Comparison of ENCODE assay signal across 28 mouse cellular contexts in the genomic region with DNA sequence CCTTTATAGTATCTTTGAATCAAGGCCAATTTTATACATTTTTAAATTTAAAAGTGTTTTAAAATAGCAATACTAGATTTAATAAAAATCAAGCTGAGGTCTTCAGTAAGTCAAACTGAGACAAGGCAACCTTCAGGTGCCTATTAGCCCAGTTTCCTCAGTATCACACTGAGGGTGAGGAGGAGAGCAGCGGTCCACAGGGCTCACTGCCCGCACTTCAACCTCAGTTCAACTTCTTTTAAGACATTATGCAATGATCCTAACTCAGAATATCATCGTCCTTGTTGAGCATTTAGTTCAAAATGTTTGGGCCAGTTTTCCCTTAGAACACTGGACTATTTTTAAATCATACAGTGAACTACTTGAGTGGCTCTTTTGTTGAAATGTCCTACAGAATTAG.
DNase-seq lines count a peak whose midpoint lies in the region; ATAC-seq and TF ChIP-seq lines count a peak whose summit lies in the region.
"Had no signal": no experiment of that assay in that cellular context is flagged by ENCODE, and none has a peak within 500 bp of the region (broad histone marks: within the 10 kb centered on the region; RNA-seq: fewer than 3 reads in every experiment).

No protein-coding gene starts in this region.

- no peak overlapping the region for H3K4me2 ChIP-seq in kidney, embryonic 15.5 days
- H3K4me2 ChIP-seq in kidney, embryonic 16.5 days (replicated peaks; ENCODE audit: low read depth, low read length): no peak overlapping the region
- H3K4me2 ChIP-seq: embryonic facial prominence, embryonic 12.5 days; embryonic facial prominence, embryonic 15.5 days; heart, embryonic 13.5 days; hindbrain, embryonic 14.5 days had no signal

- intact Hi-C loops in gastrocnemius, adult 2 months (cut with DNase I): no loop called here

- no peaks in the 10 kb centered on the region for H3K27me3 ChIP-seq in kidney, adult 2 months (replicated peaks; ENCODE audit: control insufficient read depth, insufficient read depth, low read length)
- H3K27me3 ChIP-seq in kidney, embryonic 15.5 days: no peaks in the 10 kb centered on the region
- no peaks in the 10 kb centered on the region for H3K27me3 ChIP-seq in kidney, embryonic 16.5 days (ENCODE audit: insufficient read depth, low read length)
- H3K27me3 ChIP-seq: CH12.LX; embryonic facial prominence, embryonic 12.5 days; embryonic facial prominence, embryonic 15.5 days; heart, embryonic 13.5 days had no signal

- DNase-seq in gastrocnemius, adult 2 months: no peak
- no peak for DNase-seq in gastrocnemius, postnatal 10 days
- DNase-seq in kidney, adult 2 months: peak; percentile 44
- DNase-seq in kidney, postnatal 25 days: peak; percentile 24 to 66
- DNase-seq in right cerebral cortex, adult 2 months (ENCODE audit: low spot score in 2 of 2): no peak
- DNase-seq: adrenal gland, adult 2 months; adrenal gland, postnatal 25 days; B cell, adult 2 months; cerebellum, adult 11 months; cerebellum, adult 2 months; cerebellum, adult 9-11 months; cerebellum, postnatal 25 days; forebrain, postnatal 0 days; gastrocnemius, postnatal 36 days; heart, adult 2 months; heart, postnatal 14 days; heart, postnatal 4 days had no signal

- peak overlapping the region; percentile 13; the same call in 1 of the 2 replicates for H3K27ac ChIP-seq in gastrocnemius, adult 2 months
- no peak overlapping the region for H3K27ac ChIP-seq in kidney, adult 2 months (ENCODE audit: insufficient read depth, low read depth, low read length)
- H3K27ac ChIP-seq in kidney, embryonic 15.5 days: no peak overlapping the region
- H3K27ac ChIP-seq in kidney, embryonic 16.5 days (ENCODE audit: low read length): no peak overlapping the region
- H3K27ac ChIP-seq: embryonic facial prominence, embryonic 12.5 days; embryonic facial prominence, embryonic 15.5 days; heart, adult 2 months; heart, embryonic 10.5 days; heart, embryonic 13.5 days; hindbrain, embryonic 14.5 days; hindbrain, postnatal 0 days had no signal

- no peak for ATAC-seq in kidney, embryonic 15.5 days (replicated peaks; ENCODE audit: low FRiP score)
- ATAC-seq in kidney, embryonic 16.5 days (ENCODE audit: low FRiP score, low TSS enrichment): no peak
- ATAC-seq: forebrain, embryonic 14.5 days; forebrain, postnatal 0 days; hindbrain, postnatal 0 days had no signal

- H3K4me3 ChIP-seq in gastrocnemius, adult 2 months: no peak overlapping the region
- H3K4me3 ChIP-seq in kidney, adult 2 months (ENCODE audit: insufficient read depth, low read depth, low read length): no peak overlapping the region
- no peak overlapping the region for H3K4me3 ChIP-seq in kidney, embryonic 15.5 days (replicated peaks)
- H3K4me3 ChIP-seq in kidney, embryonic 16.5 days (ENCODE audit: low read length): no peak overlapping the region
- H3K4me3 ChIP-seq: embryonic facial prominence, embryonic 12.5 days; embryonic facial prominence, embryonic 15.5 days; heart, adult 2 months; heart, embryonic 10.5 days; heart, embryonic 13.5 days had no signal

- H3K4me1 ChIP-seq in kidney, adult 2 months (ENCODE audit: control insufficient read depth, insufficient read depth, low read length): peaks cover 9% of the 10 kb centered on the region; the same call in 1 of the 2 replicates
- 0 out of 2 replicates have a peak, but pooled peaks cover 3% of the 10 kb centered on the region for H3K4me1 ChIP-seq in kidney, embryonic 15.5 days
- H3K4me1 ChIP-seq in kidney, embryonic 16.5 days (ENCODE audit: insufficient read depth, low read length): no peaks in the 10 kb centered on the region
- H3K4me1 ChIP-seq: embryonic facial prominence, embryonic 12.5 days; embryonic facial prominence, embryonic 15.5 days had no signal

- no peak overlapping the region for H3K9ac ChIP-seq in kidney, embryonic 15.5 days
- no peak overlapping the region for H3K9ac ChIP-seq in kidney, embryonic 16.5 days (replicated peaks; ENCODE audit: low read length)
- H3K9ac ChIP-seq: embryonic facial prominence, embryonic 12.5 days; embryonic facial prominence, embryonic 15.5 days; forebrain, postnatal 0 days; heart, embryonic 13.5 days; hindbrain, embryonic 14.5 days had no signal

- H3K36me3 ChIP-seq in kidney, adult 2 months (ENCODE audit: control insufficient read depth, insufficient read depth, low read length): peaks cover 2% of the 10 kb centered on the region; the same call in 1 of the 2 replicates
- H3K36me3 ChIP-seq in kidney, embryonic 15.5 days: peaks cover 10% of the 10 kb centered on the region
- H3K36me3 ChIP-seq in kidney, embryonic 16.5 days (ENCODE audit: insufficient read depth, low read length): peaks cover 9% of the 10 kb centered on the region

- 78% methylated on average over 3 of the region's 3 CpGs for WGBS in kidney, adult 2 months
- WGBS in kidney, embryonic 15.5 days: 89% methylated on average over 3 of the region's 3 CpGs
- 93% methylated on average over 3 of the region's 3 CpGs for WGBS in kidney, embryonic 16.5 days

- TF ChIP-seq POLR2A in kidney, adult 2 months (IDR thresholded peaks at IDR 0.05; ENCODE audit: low read depth, low read length): no peak

- no peaks in the 10 kb centered on the region for H3K9me3 ChIP-seq in kidney, embryonic 15.5 days (replicated peaks)
- H3K9me3 ChIP-seq in kidney, embryonic 16.5 days (ENCODE audit: low read length): peaks cover 6% of the 10 kb centered on the region
- H3K9me3 ChIP-seq: embryonic facial prominence, embryonic 12.5 days; embryonic facial prominence, embryonic 15.5 days; G1E; heart, embryonic 10.5 days; heart, embryonic 13.5 days had no signal

- no peak for TF ChIP-seq CTCF in gastrocnemius, adult 2 months (IDR thresholded peaks at IDR 0.05)
- TF ChIP-seq CTCF in kidney, adult 2 months (conservative IDR thresholded peaks at IDR 0.05; ENCODE audit: insufficient read depth, insufficient read length, low read depth, low read length): no peak

Comparison
In these comparisons a context has a peak if more than half of its experiments do, and no peak if none do; other contexts are left out.
1. DNase-seq: peak in kidney, adult 2 months (single experiment) and kidney, postnatal 25 days (2 of 2); none in gastrocnemius, adult 2 months (single experiment), gastrocnemius, postnatal 10 days (single experiment) and right cerebral cortex, adult 2 months (0 of 2).